Mouse (Mus musculus): ENCODE data around the gene Heg1. TPM values are rescaled to one million over a fixed set of nuclear protein-coding genes. Genes with fewer than 3 reads are reported as not detected.

The Heg1 gene
- polyA plus RNA-seq, 3 experiments from 2014 or later, result 28.3 to 33.9 (median 29.1) TPM

GRCm38 (mm10) chr16:33745457-33745856 is 61.3 kb downstream of the Heg1 start:
- ATAC-seq, result no peak

GRCm38 (mm10) chr16:33746074-33746676 is 62.0 kb downstream of the Heg1 start:
- no peak for ATAC-seq

GRCm38 (mm10) chr16:33747346-33747954 is 63.3 kb downstream of the Heg1 start:
- ATAC-seq, result peak; percentile 60

GRCm38 (mm10) chr16:33747994-33748393 is 63.8 kb downstream of the Heg1 start:
- no peak for ATAC-seq

- ATAC-seq, result peak; percentile 5
These were observed 67.0 kb downstream of the Heg1 start for GRCm38 (mm10) chr16:33751152-33751551.

GRCm38 (mm10) chr16:33751590-33751989 is 67.4 kb downstream of the Heg1 start:
- ATAC-seq, result peak; percentile 83

GRCm38 (mm10) chr16:33752904-33753578 is 68.9 kb downstream of the Heg1 start:
- no peak for ATAC-seq

GRCm38 (mm10) chr16:33755293-33755692 is 71.1 kb downstream of the Heg1 start:
- ATAC-seq, result no peak

GRCm38 (mm10) chr16:33755961-33756360 is 71.8 kb downstream of the Heg1 start:
- ATAC-seq, result no peak

- ATAC-seq, result no peak
These were observed 72.2 kb downstream of the Heg1 start for GRCm38 (mm10) chr16:33756396-33756795.

GRCm38 (mm10) chr16:33759207-33759606 is 75.0 kb downstream of the Heg1 start:
- no peak for ATAC-seq

GRCm38 (mm10) chr16:33760542-33760941 is 76.4 kb downstream of the Heg1 start:
- no peak for ATAC-seq

- no peak for ATAC-seq
These were observed 76.8 kb downstream of the Heg1 start for GRCm38 (mm10) chr16:33760996-33761395.

- ATAC-seq, result no peak
These were observed 80.5 kb downstream of the Heg1 start for GRCm38 (mm10) chr16:33764501-33765193.

GRCm38 (mm10) chr16:33765477-33765876 is 81.3 kb downstream of the Heg1 start:
- ATAC-seq, result no peak

GRCm38 (mm10) chr16:33766309-33766708 is 82.1 kb downstream of the Heg1 start:
- no peak for ATAC-seq

GRCm38 (mm10) chr16:33766757-33767156 is 82.6 kb downstream of the Heg1 start:
- no peak for ATAC-seq

- no peak for ATAC-seq
These were observed 84.5 kb downstream of the Heg1 start for GRCm38 (mm10) chr16:33768491-33769278.

- ATAC-seq, result peak; percentile 97
These were observed 85.7 kb downstream of the Heg1 start for GRCm38 (mm10) chr16:33769848-33770247.

GRCm38 (mm10) chr16:33770778-33771454 is 86.7 kb downstream of the Heg1 start:
- no peak for ATAC-seq

GRCm38 (mm10) chr16:33772809-33773208 is 88.6 kb downstream of the Heg1 start:
- no peak for ATAC-seq

- no peak for ATAC-seq
These were observed 90.8 kb downstream of the Heg1 start for GRCm38 (mm10) chr16:33774972-33775371.

Measured in inflammation-experienced regulatory T-cells, adult 6 months (primary cell).